Mouse (Mus musculus) forebrain, embryonic 12.5 days (tissue): ENCODE results near the gene Tnfrsf21. TPM values are rescaled to one million over a fixed set of nuclear protein-coding genes. Genes with fewer than 3 reads are reported as not detected.
A peak's percentile ranks its signal among the peaks of the same experiment; 100 is the strongest.

ENCODE experiments used
- ATAC-seq: fragments of 200-750 bp; cut with Nextera tagmentation; 2 replicates; pipeline ENCODE4 v1.8.0; 2017; ENCODE audit warnings: moderate TSS enrichment; ENCODE audit not compliant: low FRiP score
- H3K27ac ChIP-seq: fragments of 300-500 bp; sonication (generic); 2 replicates; pipeline ENCODE4 v1.5.1; 2016; ENCODE audit warnings: mild to moderate bottlenecking
- H3K27me3 ChIP-seq: fragments of 300-500 bp; sonication (generic); 2 replicates; pipeline ENCODE4 v1.6.1; 2016; ENCODE audit warnings: mild to moderate bottlenecking
- H3K36me3 ChIP-seq: fragments of 300-500 bp; sonication (generic); replicated peaks from 2 replicates; pipeline ENCODE4 v1.6.1; 2016; ENCODE audit warnings: mild to moderate bottlenecking
- H3K4me1 ChIP-seq: fragments of 300-500 bp; sonication (generic); 2 replicates; pipeline ENCODE4 v1.6.1; 2016
- H3K4me2 ChIP-seq: fragments of 300-500 bp; sonication (generic); 2 replicates; pipeline ENCODE4 v1.6.1; 2016; ENCODE audit warnings: mild to moderate bottlenecking, moderate library complexity
- H3K4me3 ChIP-seq: fragments of 300-500 bp; sonication (generic); replicated peaks from 2 replicates; pipeline ENCODE4 v1.5.1; 2016; ENCODE audit warnings: mild to moderate bottlenecking
- H3K9ac ChIP-seq: fragments of 300-500 bp; sonication (generic); 2 replicates; pipeline ENCODE4 v1.6.1; 2016; ENCODE audit warnings: mild to moderate bottlenecking
- H3K9me3 ChIP-seq: fragments of 300-500 bp; sonication (generic); 2 replicates; pipeline ENCODE4 v1.6.1; 2016
- WGBS: fragments of 180-500 bp; shearing (Covaris S2); methylation state at CpG from one replicate; pipeline ENCODE4 v1.1.7; 2016; 5-methylcytosine and 5-hydroxymethylcytosine counted together
- polyA plus RNA-seq: library from polyadenylated mRNA; unstranded; fragments of >200 nt; fragmentation: Nextera tagmentation; extraction: Ambion mirVana; gene quantifications from 2 replicates; pipeline ENCODE4 v1.2.1, GENCODE M21; 2016

Gene Tnfrsf21
- polyA plus RNA-seq, 1 experiment from 2014 or later: 39.0 TPM

DNA sequence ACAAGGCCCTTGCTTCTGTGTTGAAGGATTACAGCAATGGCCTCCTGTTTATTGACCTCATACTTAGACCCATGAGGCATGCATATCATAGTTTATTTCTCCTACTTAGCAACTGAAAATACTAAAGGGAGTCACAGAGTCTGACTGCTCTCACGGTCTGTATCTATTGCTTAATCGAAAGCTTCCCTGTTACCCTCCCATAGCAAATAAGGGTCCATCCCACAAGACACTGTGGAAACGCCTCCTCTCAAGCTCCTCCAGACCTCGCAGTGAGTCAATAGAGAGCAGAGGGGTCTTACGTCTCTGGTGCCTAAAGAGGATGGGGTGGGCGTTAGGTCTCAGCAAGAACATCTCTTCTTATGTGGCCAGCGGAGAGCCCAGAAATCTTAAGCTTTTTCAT is 15.8 kb upstream of the Tnfrsf21 start:
- Histone ChIP-seq H3K4me2 (no peak overlapping the region), H3K9me3 (no peaks in the 10 kb centered on the region), H3K27ac (no peak overlapping the region), H3K9ac (no peak overlapping the region), H3K4me3 (no peak overlapping the region), H3K27me3 (no peaks in the 10 kb centered on the region), H3K4me1 (no peaks in the 10 kb centered on the region), H3K36me3 (no peaks in the 10 kb centered on the region)
- no peak for ATAC-seq
- WGBS: 90% methylated on average over 7 of the region's 7 CpGs

- Histone ChIP-seq H3K9me3 (no peaks in the 10 kb centered on the region), H3K27ac (no peak overlapping the region), H3K27me3 (no peaks in the 10 kb centered on the region), H3K36me3 (no peaks in the 10 kb centered on the region), H3K4me1 (no peaks in the 10 kb centered on the region), H3K4me2 (no peak overlapping the region), H3K9ac (no peak overlapping the region), H3K4me3 (no peak overlapping the region)
- no peak for ATAC-seq
- 13% methylated on average over 6 of the region's 6 CpGs for WGBS
Observed at GRCm38 (mm10) chr17:43012718-43013117, 3.6 kb upstream of the Tnfrsf21 start.

GRCm38 (mm10) chr17:43017341-43018052 is 1.1 kb downstream of the Tnfrsf21 start:
- H3K27ac ChIP-seq: peak overlapping the region; percentile 89
- ATAC-seq: peak; percentile 64
- WGBS: under 1% methylated on average over 39 of the region's 40 CpGs
- peak overlapping the region; percentile 72 for H3K4me2 ChIP-seq
- peaks cover 9% of the 10 kb centered on the region for H3K4me1 ChIP-seq
- H3K9me3 ChIP-seq: no peaks in the 10 kb centered on the region
- H3K9ac ChIP-seq: peak overlapping the region; percentile 82
- peaks cover 12% of the 10 kb centered on the region for H3K36me3 ChIP-seq
- no peaks in the 10 kb centered on the region for H3K27me3 ChIP-seq
- H3K4me3 ChIP-seq: peak overlapping the region; percentile 75

- H3K4me3 ChIP-seq: peak overlapping the region; percentile 75
- no peaks in the 10 kb centered on the region for H3K9me3 ChIP-seq
- peak overlapping the region; percentile 82 for H3K9ac ChIP-seq
- no peak for ATAC-seq
- H3K36me3 ChIP-seq: peaks cover 16% of the 10 kb centered on the region
- peak overlapping the region; percentile 72 for H3K4me2 ChIP-seq
- H3K4me1 ChIP-seq: peaks cover 9% of the 10 kb centered on the region
- peak overlapping the region; percentile 89; the same call in 1 of the 2 replicates for H3K27ac ChIP-seq
- H3K27me3 ChIP-seq: no peaks in the 10 kb centered on the region
Observed at GRCm38 (mm10) chr17:43018071-43018470, 1.7 kb downstream of the Tnfrsf21 start.

DNA sequence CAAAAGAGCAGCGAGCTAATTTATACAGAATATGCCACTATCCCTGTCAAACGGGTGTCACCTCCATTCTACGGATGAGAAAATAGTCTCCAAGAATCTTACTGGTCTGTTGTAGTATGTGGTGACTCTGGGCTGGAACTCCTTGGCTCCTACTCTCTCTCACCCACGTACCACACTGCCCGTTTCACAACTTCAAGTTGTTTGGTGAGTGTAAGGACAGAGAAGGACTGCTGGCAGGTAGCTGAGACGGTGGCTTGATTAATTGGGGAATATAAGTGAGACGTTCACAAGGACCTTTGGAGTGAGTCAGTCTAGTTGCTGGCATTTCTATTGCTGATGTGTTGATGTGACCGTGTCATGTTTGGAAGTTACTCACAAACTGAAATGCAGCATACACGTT is 3.3 kb downstream of the Tnfrsf21 start:
- peaks cover 16% of the 10 kb centered on the region for H3K36me3 ChIP-seq
- no peak overlapping the region for H3K4me3 ChIP-seq
- no peak for ATAC-seq
- no peaks in the 10 kb centered on the region for H3K27me3 ChIP-seq
- no peak overlapping the region for H3K4me2 ChIP-seq
- 93% methylated on average over 9 of the region's 9 CpGs for WGBS
- H3K27ac ChIP-seq: no peak overlapping the region
- H3K9ac ChIP-seq: no peak overlapping the region
- no peaks in the 10 kb centered on the region for H3K9me3 ChIP-seq
- H3K4me1 ChIP-seq: peaks cover 9% of the 10 kb centered on the region

- Histone ChIP-seq H3K4me1 (peaks cover 9% of the 10 kb centered on the region), H3K9me3 (no peaks in the 10 kb centered on the region), H3K27me3 (no peaks in the 10 kb centered on the region), H3K4me3 (no peak overlapping the region), H3K27ac (no peak overlapping the region), H3K4me2 (no peak overlapping the region), H3K36me3 (peaks cover 22% of the 10 kb centered on the region), H3K9ac (no peak overlapping the region)
- WGBS: 92% methylated on average over 5 of the region's 5 CpGs
- no peak for ATAC-seq
Observed at GRCm38 (mm10) chr17:43021017-43021416, 4.7 kb downstream of the Tnfrsf21 start.

DNA sequence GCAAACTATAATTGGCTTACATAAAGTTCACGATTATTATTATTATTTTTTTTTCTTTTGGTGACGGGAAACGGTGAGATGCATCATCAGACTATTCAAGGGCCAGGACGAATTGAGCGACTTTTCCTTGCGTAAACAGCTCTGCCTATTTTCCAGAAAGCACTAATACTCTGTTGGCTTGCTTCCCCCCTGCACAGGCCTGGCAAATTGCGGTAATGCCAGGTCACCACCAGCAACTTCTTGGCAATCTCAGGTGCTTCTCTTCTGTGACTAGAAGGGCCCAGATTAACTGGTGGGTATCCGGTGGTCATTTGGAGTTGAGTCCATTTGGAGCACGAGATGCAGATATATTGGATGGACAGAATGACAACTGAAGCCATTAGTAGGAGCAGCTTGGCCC is 5.7 kb downstream of the Tnfrsf21 start:
- Histone ChIP-seq H3K4me2 (no peak overlapping the region), H3K27me3 (no peaks in the 10 kb centered on the region), H3K36me3 (peaks cover 22% of the 10 kb centered on the region), H3K27ac (no peak overlapping the region), H3K4me3 (no peak overlapping the region), H3K9ac (no peak overlapping the region), H3K9me3 (no peaks in the 10 kb centered on the region), H3K4me1 (peaks cover 9% of the 10 kb centered on the region)
- ATAC-seq: no peak
- 97% methylated on average over 9 of the region's 9 CpGs for WGBS

DNA sequence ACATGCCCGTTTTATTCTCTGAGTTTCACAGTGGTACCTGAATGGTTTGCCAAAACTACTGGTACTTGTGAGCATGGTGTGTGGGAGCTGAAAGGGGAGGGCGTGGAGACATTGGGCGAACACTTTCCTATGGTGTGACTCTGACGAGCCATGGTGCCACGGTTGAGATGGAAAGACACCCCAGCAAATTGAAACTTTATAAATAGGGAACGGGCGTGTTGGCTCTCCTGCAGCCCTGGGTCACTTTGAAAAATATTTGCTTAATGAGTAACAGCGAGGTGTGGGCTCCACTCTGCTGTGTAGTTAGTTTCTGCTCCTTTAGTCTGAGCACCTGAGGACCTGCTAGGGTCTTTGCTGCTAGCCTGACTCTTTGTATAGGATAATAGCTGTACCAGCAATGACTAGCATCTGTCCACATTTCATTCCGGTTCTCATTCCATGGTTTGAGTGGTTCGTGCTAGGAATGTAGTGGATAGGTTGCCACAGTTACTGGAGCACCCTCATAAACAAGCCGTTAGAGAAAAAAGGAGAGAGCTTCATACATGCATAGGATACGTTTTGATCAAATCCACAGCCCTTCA is 7.4 kb downstream of the Tnfrsf21 start:
- no peaks in the 10 kb centered on the region; the same call in 1 of the 2 replicates for H3K4me1 ChIP-seq

GRCm38 (mm10) chr17:43024531-43024930 is 8.2 kb downstream of the Tnfrsf21 start:
- H3K4me1 ChIP-seq: no peaks in the 10 kb centered on the region
- H3K27me3 ChIP-seq: no peaks in the 10 kb centered on the region
- no peak overlapping the region for H3K4me3 ChIP-seq
- no peak overlapping the region for H3K27ac ChIP-seq
- H3K36me3 ChIP-seq: peaks cover 22% of the 10 kb centered on the region
- H3K9me3 ChIP-seq: no peaks in the 10 kb centered on the region
- H3K4me2 ChIP-seq: no peak overlapping the region
- WGBS: 91% methylated on average over 3 of the region's 3 CpGs
- H3K9ac ChIP-seq: no peak overlapping the region
- no peak for ATAC-seq

More for the DNA sequence above, 7.4 kb downstream of the Tnfrsf21 start:
- no peaks in the 10 kb centered on the region for H3K9me3 ChIP-seq
- 88% methylated on average over 12 of the region's 12 CpGs for WGBS
- H3K4me3 ChIP-seq: no peak overlapping the region
- no peak for ATAC-seq
- no peak overlapping the region for H3K9ac ChIP-seq
- H3K27ac ChIP-seq: no peak overlapping the region
- peaks cover 22% of the 10 kb centered on the region for H3K36me3 ChIP-seq
- H3K27me3 ChIP-seq: no peaks in the 10 kb centered on the region
- H3K4me2 ChIP-seq: no peak overlapping the region

DNA sequence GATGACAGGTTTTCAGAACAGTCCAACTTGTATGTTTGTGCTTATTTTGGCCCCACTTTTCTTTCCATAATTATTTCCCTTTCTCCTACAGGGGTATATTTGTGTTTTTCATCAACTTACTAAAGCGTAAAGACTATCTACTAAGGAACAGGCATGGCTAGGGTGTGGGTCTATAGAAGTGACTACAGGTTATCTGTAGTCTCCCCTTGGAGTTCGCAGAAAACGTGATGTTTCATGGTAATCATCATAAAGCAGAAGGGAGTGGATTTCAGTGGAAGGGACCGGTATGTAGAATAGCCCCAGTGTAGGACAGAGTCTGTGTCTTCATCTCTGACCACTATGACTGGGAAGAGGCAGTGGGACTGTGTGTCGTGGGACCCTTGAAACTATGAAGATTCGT is 8.7 kb downstream of the Tnfrsf21 start:
- Histone ChIP-seq H3K4me3 (no peak overlapping the region), H3K27ac (no peak overlapping the region), H3K27me3 (no peaks in the 10 kb centered on the region), H3K36me3 (peaks cover 22% of the 10 kb centered on the region), H3K9me3 (no peaks in the 10 kb centered on the region), H3K4me2 (no peak overlapping the region), H3K4me1 (no peaks in the 10 kb centered on the region), H3K9ac (no peak overlapping the region)
- WGBS: 96% methylated on average over 6 of the region's 6 CpGs
- ATAC-seq: no peak

DNA sequence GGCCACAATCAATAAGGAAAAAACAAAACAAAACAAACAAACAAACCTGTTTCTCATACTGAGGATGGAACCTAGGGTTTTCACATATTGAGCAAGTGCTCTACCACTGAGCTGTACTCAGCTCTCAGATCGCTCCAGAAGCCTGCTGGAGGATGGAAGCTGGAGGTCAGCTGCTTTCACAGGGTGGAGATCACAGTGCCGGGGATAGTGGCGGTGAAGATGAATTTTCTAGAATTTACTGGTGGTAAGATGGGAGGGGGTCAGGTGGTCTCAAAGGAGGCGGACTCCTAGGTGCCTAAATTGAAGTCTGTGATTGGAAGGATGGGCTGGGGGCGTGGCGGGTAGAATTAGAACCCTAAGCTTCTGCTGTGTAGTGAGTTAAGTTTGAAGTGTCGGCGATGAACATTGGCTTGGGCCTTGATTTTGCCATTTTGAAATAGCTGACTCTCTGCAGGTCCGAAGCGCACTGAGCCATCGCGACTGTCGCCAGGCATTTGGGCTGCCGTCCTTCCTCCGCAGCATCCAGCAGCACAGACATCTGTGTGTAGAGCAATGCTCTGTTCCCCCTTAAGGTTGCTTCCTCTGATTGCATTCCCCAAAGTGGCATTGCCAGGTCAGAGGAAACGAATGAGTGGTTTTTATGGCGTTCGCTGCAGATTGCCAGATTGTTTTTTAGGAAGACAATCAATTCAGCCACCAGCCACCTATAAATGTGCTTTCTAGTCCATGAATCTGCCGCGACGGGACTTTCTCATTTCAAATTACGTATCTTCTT is 9.7 kb downstream of the Tnfrsf21 start:
- ATAC-seq: no peak
- Histone ChIP-seq H3K36me3 (peaks cover 17% of the 10 kb centered on the region), H3K27me3 (no peaks in the 10 kb centered on the region), H3K9ac (no peak overlapping the region), H3K4me3 (no peak overlapping the region), H3K27ac (no peak overlapping the region), H3K4me1 (no peaks in the 10 kb centered on the region), H3K4me2 (no peak overlapping the region), H3K9me3 (no peaks in the 10 kb centered on the region)
- 97% methylated on average over 22 of the region's 22 CpGs for WGBS

GRCm38 (mm10) chr17:43026708-43027107 is 10.4 kb downstream of the Tnfrsf21 start:
- H3K4me3 ChIP-seq: no peak overlapping the region

More at GRCm38 (mm10) chr17:43026708-43027107, 10.4 kb downstream of the Tnfrsf21 start:
- 93% methylated on average over 4 of the region's 4 CpGs for WGBS
- no peak overlapping the region for H3K9ac ChIP-seq
- H3K4me1 ChIP-seq: no peaks in the 10 kb centered on the region
- H3K4me2 ChIP-seq: no peak overlapping the region
- no peak overlapping the region for H3K27ac ChIP-seq
- no peaks in the 10 kb centered on the region for H3K9me3 ChIP-seq
- no peaks in the 10 kb centered on the region for H3K27me3 ChIP-seq
- peaks cover 14% of the 10 kb centered on the region; the same call in 1 of the 2 replicates for H3K36me3 ChIP-seq
- ATAC-seq: no peak
